Mouse (Mus musculus) forebrain, embryonic 11.5 days (tissue): Measurements from ENCODE around the gene Mars. TPM values are rescaled to one million over a fixed set of nuclear protein-coding genes. Genes with fewer than 3 reads are reported as not detected.

ENCODE experiments used
- ATAC-seq: fragments of 200-750 bp; cut with Nextera tagmentation; replicated peaks from 2 replicates; pipeline ENCODE4 v1.8.0; 2017; ENCODE audit warnings: moderate TSS enrichment; ENCODE audit not compliant: low FRiP score
- DNase-seq: peaks from one replicate; pipeline ENCODE4 v3.0.0-alpha.2; 2017; ENCODE audit warnings: low spot score
- H3K27ac ChIP-seq: fragments of 300-500 bp; sonication (generic); 2 replicates; pipeline ENCODE4 v1.5.1; 2014; ENCODE audit warnings: low read depth, low read length
- H3K27me3 ChIP-seq: fragments of 300-500 bp; sonication (generic); 2 replicates; pipeline ENCODE4 v1.6.1; 2014; ENCODE audit warnings: mild to moderate bottlenecking, low read length, mixed read lengths; ENCODE audit not compliant: control insufficient read depth, insufficient read depth
- H3K36me3 ChIP-seq: fragments of 300-500 bp; sonication (generic); 2 replicates; pipeline ENCODE4 v1.6.1; 2014; ENCODE audit warnings: mild to moderate bottlenecking, low read length, moderate library complexity, mixed read lengths; ENCODE audit not compliant: control insufficient read depth, insufficient read depth
- H3K4me1 ChIP-seq: fragments of 300-500 bp; sonication (generic); replicated peaks from 2 replicates; pipeline ENCODE4 v1.6.1; 2014; ENCODE audit warnings: low read length, mixed read lengths; ENCODE audit not compliant: control insufficient read depth, insufficient read depth
- H3K4me2 ChIP-seq: fragments of 300-500 bp; sonication (generic); 2 replicates; pipeline ENCODE4 v1.6.1; 2014; ENCODE audit warnings: low read depth, mild to moderate bottlenecking, low read length, moderate library complexity, mixed read lengths; ENCODE audit not compliant: severe bottlenecking
- H3K4me3 ChIP-seq: fragments of 300-500 bp; sonication (generic); 2 replicates; pipeline ENCODE4 v1.5.1; 2014; ENCODE audit warnings: low read depth, low read length
- H3K9ac ChIP-seq: fragments of 300-500 bp; sonication (generic); 2 replicates; pipeline ENCODE4 v1.6.1; 2014; ENCODE audit warnings: low read length
- H3K9me3 ChIP-seq: fragments of 300-500 bp; sonication (generic); 2 replicates; pipeline ENCODE4 v1.6.1; 2016; ENCODE audit warnings: low read length, mixed read lengths; ENCODE audit not compliant: control insufficient read depth
- WGBS: fragments of 180-500 bp; shearing (Covaris S2); extraction: QIAGEN DNeasy Blood & Tissue Kit; methylation state at CpG from one replicate; pipeline ENCODE4 v1.1.7; 2014; 5-methylcytosine and 5-hydroxymethylcytosine counted together
- polyA plus RNA-seq: library from polyadenylated mRNA; unstranded; fragments of >200 nt; fragmentation: Nextera tagmentation; extraction: Ambion mirVana; gene quantifications from 2 replicates; pipeline ENCODE4 v1.2.1, GENCODE M21; 2014

The Mars gene
- polyA plus RNA-seq, 1 experiment from 2014 or later = 191 TPM

- Histone ChIP-seq H3K9ac (peak overlapping the region; percentile 59), H3K4me3 (peak overlapping the region; percentile 52), H3K4me1 (peaks cover 9% of the 10 kb centered on the region), H3K27ac (no peak overlapping the region), H3K27me3 (peaks cover 10% of the 10 kb centered on the region; the same call in 1 of the 2 replicates), H3K36me3 (no peaks in the 10 kb centered on the region), H3K9me3 (no peaks in the 10 kb centered on the region), H3K4me2 (peak overlapping the region; percentile 82)
- ATAC-seq = no peak
- DNase-seq = no peak
- 63% methylated on average over 15 of the region's 15 CpGs for WGBS
Measured at GRCm38 (mm10) chr10:127261706-127262547, 49.7 kb downstream of the Mars start.

GRCm38 (mm10) chr10:127258489-127258888, 53.1 kb downstream of the Mars start:
- DNase-seq (no peak), ATAC-seq (no peak)
- H3K4me3 ChIP-seq = no peak overlapping the region
- H3K36me3 ChIP-seq = no peaks in the 10 kb centered on the region
- 91% methylated on average over 8 of the region's 8 CpGs for WGBS
- H3K9me3 ChIP-seq = no peaks in the 10 kb centered on the region
- H3K4me2 ChIP-seq = no peak overlapping the region
- no peak overlapping the region for H3K9ac ChIP-seq
- H3K27ac ChIP-seq = no peak overlapping the region
- H3K4me1 ChIP-seq = peaks cover 8% of the 10 kb centered on the region
- H3K27me3 ChIP-seq = peaks cover 4% of the 10 kb centered on the region; the same call in 1 of the 2 replicates

- no peak overlapping the region for H3K9ac ChIP-seq
- ATAC-seq = no peak
- 86% methylated on average over 6 of the region's 6 CpGs for WGBS
Measured at GRCm38 (mm10) chr10:127257790-127258189, 53.8 kb downstream of the Mars start.

DNA sequence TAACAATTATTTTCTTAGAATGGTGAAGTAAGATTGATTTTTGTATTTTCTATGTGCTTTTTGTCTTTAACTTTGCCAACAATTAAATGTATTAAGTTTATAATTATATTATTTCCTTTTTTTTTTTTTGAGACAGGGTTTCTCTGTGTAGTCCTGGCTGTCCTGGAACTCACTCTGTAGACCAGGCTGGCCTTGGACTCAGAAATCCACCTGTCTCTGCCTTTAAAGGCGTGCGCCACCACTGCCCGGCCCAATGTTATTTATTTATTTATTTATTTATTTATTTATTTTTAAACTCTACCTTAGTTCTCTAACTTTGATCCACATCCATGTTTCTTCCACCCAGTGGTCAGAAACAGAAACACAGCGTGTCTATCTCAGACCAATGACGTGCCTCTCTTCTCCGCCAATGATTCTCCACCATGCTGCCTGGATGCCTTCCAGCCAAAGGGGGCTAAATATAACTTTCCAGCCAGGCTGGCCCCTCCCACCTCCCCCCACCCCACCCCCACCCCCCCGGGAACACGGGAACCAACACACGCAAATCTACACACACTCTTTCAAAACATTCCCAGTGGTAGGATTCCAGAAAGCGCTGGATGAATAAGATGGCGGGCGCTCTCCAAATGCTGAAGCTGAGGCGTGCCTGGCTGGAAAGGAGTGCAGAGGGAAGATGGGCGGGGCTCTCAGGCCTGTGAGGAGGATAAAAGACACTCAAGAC, 55.8 kb downstream of the Mars start:
- Histone ChIP-seq H3K27me3 (no peaks in the 10 kb centered on the region), H3K27ac (no peak overlapping the region), H3K4me2 (peak overlapping the region; percentile 32; the same call in 1 of the 2 replicates), H3K9ac (no peak overlapping the region), H3K9me3 (no peaks in the 10 kb centered on the region), H3K36me3 (no peaks in the 10 kb centered on the region), H3K4me1 (0 out of 2 replicates have a peak, but pooled peaks cover under 1% of the 10 kb centered on the region), H3K4me3 (0 out of 2 replicates have a peak overlapping the region, but pooled peaks have one; percentile 9)
- 22% methylated on average over 14 of the region's 14 CpGs for WGBS
- peak; percentile 81 for DNase-seq
- peak; percentile 72 for ATAC-seq

More at GRCm38 (mm10) chr10:127257790-127258189, 53.8 kb downstream of the Mars start:
- Histone ChIP-seq H3K27ac (no peak overlapping the region), H3K27me3 (peaks cover 2% of the 10 kb centered on the region; the same call in 1 of the 2 replicates), H3K4me2 (no peak overlapping the region), H3K9me3 (no peaks in the 10 kb centered on the region), H3K4me1 (peaks cover 8% of the 10 kb centered on the region), H3K36me3 (no peaks in the 10 kb centered on the region), H3K4me3 (no peak overlapping the region)
- no peak for DNase-seq

DNA sequence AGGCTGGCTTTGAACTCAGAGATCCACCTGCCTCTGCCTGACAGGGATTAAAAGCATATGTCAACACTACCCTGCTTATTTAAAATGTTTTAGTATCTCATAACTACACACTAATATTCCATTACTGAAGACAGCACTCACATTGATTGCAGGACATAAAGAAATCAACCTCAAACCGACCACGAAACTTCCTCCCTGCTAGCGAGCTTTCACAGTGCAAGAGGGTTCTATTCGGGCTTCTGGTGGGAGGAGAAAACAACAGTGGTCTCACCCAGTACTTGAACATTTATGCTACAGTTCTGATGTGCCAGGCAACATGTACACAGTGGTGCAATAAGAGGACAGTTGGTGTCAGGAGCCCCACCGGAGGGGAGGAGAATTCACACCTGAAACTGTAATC, 60.8 kb downstream of the Mars start:
- no peak overlapping the region for H3K9ac ChIP-seq
- DNase-seq (no peak), ATAC-seq (no peak)
- H3K4me3 ChIP-seq = no peak overlapping the region
- H3K27me3 ChIP-seq = no peaks in the 10 kb centered on the region
- no peaks in the 10 kb centered on the region for H3K36me3 ChIP-seq
- H3K4me1 ChIP-seq = no peaks in the 10 kb centered on the region
- no peaks in the 10 kb centered on the region for H3K9me3 ChIP-seq
- no peak overlapping the region for H3K4me2 ChIP-seq
- no peak overlapping the region for H3K27ac ChIP-seq
- WGBS = 89% methylated on average over 5 of the region's 5 CpGs

Other genes with a start within 250 kb of the Mars start
- 2,945 and 3,022 TPM in 2 replicates for gene Cdk4, start 248.3 kb downstream of the Mars start, polyA plus RNA-seq
- gene Tspan31, start 241.5 kb downstream of the Mars start, polyA plus RNA-seq = 144 and 159 TPM in 2 replicates
- 0.47 and 0.64 TPM in 2 replicates for gene Agap2, start 236.5 kb downstream of the Mars start, polyA plus RNA-seq
- 51.1 and 57.9 TPM in 2 replicates for gene Os9, start 190.7 kb downstream of the Mars start, polyA plus RNA-seq
- 7.8 and 8.4 TPM in 2 replicates for gene B4galnt1, start 146.6 kb downstream of the Mars start, polyA plus RNA-seq
- 0.93 and 1.1 TPM in 2 replicates for gene Slc26a10, start 131.1 kb downstream of the Mars start, polyA plus RNA-seq
- gene Arhgef25, start 121.7 kb downstream of the Mars start, polyA plus RNA-seq = 31.6 and 33.5 TPM in 2 replicates
- 157 and 170 TPM in 2 replicates for gene Dtx3, start 116.1 kb downstream of the Mars start, polyA plus RNA-seq
- gene Pip4k2c, start 100.2 kb downstream of the Mars start, polyA plus RNA-seq = 16.4 and 17.2 TPM in 2 replicates
- gene Kif5a, start 48.4 kb downstream of the Mars start, polyA plus RNA-seq = 21.7 and 23.6 TPM in 2 replicates
- 202 and 207 TPM in 2 replicates for gene Dctn2, start 45.4 kb downstream of the Mars start, polyA plus RNA-seq
- 22.6 and 24.0 TPM in 2 replicates for gene Mbd6, start 22.8 kb downstream of the Mars start, polyA plus RNA-seq
- gene Arhgap9, start 10.2 kb upstream of the Mars start, polyA plus RNA-seq = 0.88 and 1.7 TPM in 2 replicates
- gene Gli1, start 30.2 kb upstream of the Mars start, polyA plus RNA-seq = 6.1 and 6.5 TPM in 2 replicates
- gene Inhbe, start 42.6 kb upstream of the Mars start, polyA plus RNA-seq = 0.05 and 0.07 TPM in 2 replicates
- gene Inhbc, start 58.6 kb upstream of the Mars start, polyA plus RNA-seq = not detected in 2 replicates
- 34.7 and 44.6 TPM in 2 replicates for gene R3hdm2, start 68.5 kb upstream of the Mars start, polyA plus RNA-seq
- gene Stac3, start 189.9 kb upstream of the Mars start, polyA plus RNA-seq = not detected in 2 replicates
- gene Ndufa4l2, start 203.2 kb upstream of the Mars start, polyA plus RNA-seq = 5.9 and 6.1 TPM in 2 replicates
- 112 and 123 TPM in 2 replicates for gene Shmt2, start 210.7 kb upstream of the Mars start, polyA plus RNA-seq
- 37.6 and 40.4 TPM in 2 replicates for gene Nxph4, start 222.8 kb upstream of the Mars start, polyA plus RNA-seq